8 mouse cellular contexts compared by ENCODE assay signal in genomic region chr2:26123079-26123648, GRCm38 (mm10). TPM values are rescaled to one million over a fixed set of nuclear protein-coding genes. Genes with fewer than 3 reads are reported as not detected.
DNase-seq lines count a peak whose midpoint lies in the region; ATAC-seq and TF ChIP-seq lines count a peak whose summit lies in the region.

Gene Nacc2 (minus strand): TSS chr2:26123220.

- H3K4me1 ChIP-seq in forebrain, embryonic 16.5 days (replicated peaks; ENCODE audit: control insufficient read depth, insufficient read depth, low read length), result peaks cover 19% of the 10 kb centered on the region
- peaks cover 26% of the 10 kb centered on the region for H3K4me1 ChIP-seq in hindbrain, embryonic 13.5 days (replicated peaks)
- H3K4me1 ChIP-seq in liver, embryonic 11.5 days (replicated peaks; ENCODE audit: control insufficient read depth, insufficient read depth, low read length), result peaks cover 7% of the 10 kb centered on the region; the same call in 1 of the 2 replicates
- peaks cover 13% of the 10 kb centered on the region for H3K4me1 ChIP-seq in stomach, postnatal 0 days (replicated peaks; ENCODE audit: control insufficient read depth, insufficient read depth)

- H3K4me3 ChIP-seq in forebrain, embryonic 16.5 days (replicated peaks; ENCODE audit: low read length), result peak within 1 kb of the TSS; percentile 72
- peak within 1 kb of the TSS; percentile 73 for H3K4me3 ChIP-seq in hindbrain, embryonic 13.5 days
- peak within 1 kb of the TSS; percentile 70 for H3K4me3 ChIP-seq in liver, embryonic 11.5 days (ENCODE audit: low read depth, low read length)
- peak within 1 kb of the TSS; percentile 80 for H3K4me3 ChIP-seq in stomach, postnatal 0 days (ENCODE audit: low read depth, low read length)

- peak within 1 kb of the TSS; percentile 62 for H3K9ac ChIP-seq in forebrain, embryonic 16.5 days (replicated peaks; ENCODE audit: low read depth, low read length)
- peak within 1 kb of the TSS; percentile 78 for H3K9ac ChIP-seq in hindbrain, embryonic 13.5 days
- peak within 1 kb of the TSS; percentile 65 for H3K9ac ChIP-seq in liver, embryonic 11.5 days (ENCODE audit: low read depth, low read length)
- H3K9ac ChIP-seq in stomach, postnatal 0 days (ENCODE audit: low read length), result peak within 1 kb of the TSS; percentile 90

- H3K9me3 ChIP-seq in forebrain, embryonic 16.5 days (ENCODE audit: control insufficient read depth, low read length), result no peaks in the 10 kb centered on the region
- no peaks in the 10 kb centered on the region for H3K9me3 ChIP-seq in hindbrain, embryonic 13.5 days
- no peaks in the 10 kb centered on the region for H3K9me3 ChIP-seq in liver, embryonic 11.5 days (ENCODE audit: control insufficient read depth, low read length)
- H3K9me3 ChIP-seq in stomach, postnatal 0 days (ENCODE audit: control insufficient read depth, low read length), result no peaks in the 10 kb centered on the region

- 32% methylated on average over 9 of the region's 9 CpGs for WGBS in forebrain, embryonic 16.5 days
- WGBS in hindbrain, embryonic 13.5 days, result 24% methylated on average over 9 of the region's 9 CpGs
- WGBS in liver, embryonic 11.5 days, result 31% methylated on average over 9 of the region's 9 CpGs
- WGBS in stomach, postnatal 0 days, result 23% methylated on average over 9 of the region's 9 CpGs

- no peaks in the 10 kb centered on the region for H3K36me3 ChIP-seq in forebrain, embryonic 16.5 days (ENCODE audit: control insufficient read depth, insufficient read depth)
- H3K36me3 ChIP-seq in hindbrain, embryonic 13.5 days, result no peaks in the 10 kb centered on the region
- no peaks in the 10 kb centered on the region for H3K36me3 ChIP-seq in liver, embryonic 11.5 days (ENCODE audit: control insufficient read depth, insufficient read depth, low read length)
- H3K36me3 ChIP-seq in stomach, postnatal 0 days (ENCODE audit: control insufficient read depth, insufficient read depth, low read length), result no peaks in the 10 kb centered on the region

- no peak for DNase-seq in frontal cortex, adult 2 months (ENCODE audit: extremely low spot score in 1 of 2, low spot score in 1 of 2)
- no peak for DNase-seq in frontal cortex, postnatal 10 days (ENCODE audit: low spot score in 2 of 2)
- DNase-seq in adrenal gland, adult (ENCODE audit: inconsistent age in 2 of 2, low spot score in 1 of 2), result peak; percentile 46 to 76
- no peak for DNase-seq in liver, embryonic 11.5 days (ENCODE audit: low spot score)
- peak; percentile 36 for DNase-seq in stomach, postnatal 0 days (ENCODE audit: low spot score)
- DNase-seq in thymus, adult 18-20 months, result no peak

- TF ChIP-seq CTCF in stomach, postnatal 0 days (IDR thresholded peaks at IDR 0.05; ENCODE audit: low read depth), result no peak

- no peak within 1 kb of the TSS for H3K27ac ChIP-seq in forebrain, embryonic 16.5 days (ENCODE audit: low read length)
- no peak within 1 kb of the TSS for H3K27ac ChIP-seq in hindbrain, embryonic 13.5 days
- H3K27ac ChIP-seq in liver, embryonic 11.5 days (ENCODE audit: low read depth, low read length), result no peak within 1 kb of the TSS
- peak within 1 kb of the TSS; percentile 82 for H3K27ac ChIP-seq in stomach, postnatal 0 days (replicated peaks)

- peaks cover 19% of the 10 kb centered on the region for H3K27me3 ChIP-seq in forebrain, embryonic 16.5 days (replicated peaks; ENCODE audit: control insufficient read depth, insufficient read depth, low read length)
- H3K27me3 ChIP-seq in hindbrain, embryonic 13.5 days, result peaks cover 64% of the 10 kb centered on the region
- peaks cover 29% of the 10 kb centered on the region for H3K27me3 ChIP-seq in liver, embryonic 11.5 days (replicated peaks; ENCODE audit: control insufficient read depth, insufficient read depth, low read length)
- H3K27me3 ChIP-seq in stomach, postnatal 0 days (ENCODE audit: control insufficient read depth, insufficient read depth, low read length), result no peaks in the 10 kb centered on the region

- TF ChIP-seq EP300 in stomach, postnatal 0 days (optimal IDR thresholded peaks at IDR 0.05), result no peak

- ATAC-seq in forebrain, embryonic 16.5 days, result peak; percentile 23; the same call in 1 of the 2 replicates
- peak; percentile 43; the same call in 1 of the 2 replicates for ATAC-seq in hindbrain, embryonic 13.5 days (ENCODE audit: low FRiP score)
- ATAC-seq in liver, embryonic 11.5 days (replicated peaks; ENCODE audit: low FRiP score), result no peak; the same call in 1 of the 2 replicates
- peak; percentile 5; the same call in 1 of the 2 replicates for ATAC-seq in stomach, postnatal 0 days (ENCODE audit: low FRiP score, low TSS enrichment)

- H3K4me2 ChIP-seq in forebrain, embryonic 16.5 days (ENCODE audit: low read length), result peak within 1 kb of the TSS; percentile 96
- H3K4me2 ChIP-seq in hindbrain, embryonic 13.5 days, result peak within 1 kb of the TSS; percentile 96
- peak within 1 kb of the TSS; percentile 98 for H3K4me2 ChIP-seq in liver, embryonic 11.5 days
- H3K4me2 ChIP-seq in stomach, postnatal 0 days (replicated peaks; ENCODE audit: low read depth), result peak within 1 kb of the TSS; percentile 95

RNA-seq across cellular contexts. Expression of gene Nacc2, which starts in this region (rescaled TPM):
- 66.9 and 72.8 TPM in 2 replicates for polyA plus RNA-seq in frontal cortex, adult 2 months (2012; rRNA removed)
- 13.3 and 16.1 TPM in 2 replicates for polyA plus RNA-seq in forebrain, embryonic 16.5 days (2015; fragmentation: Nextera tagmentation; extraction: Ambion mirVana)
- 12.4 and 14.2 TPM in 2 replicates for polyA plus RNA-seq in hindbrain, embryonic 13.5 days (2015; fragmentation: Nextera tagmentation; extraction: Ambion mirVana)
- polyA plus RNA-seq in liver, embryonic 11.5 days (2014; fragmentation: Nextera tagmentation; extraction: Ambion mirVana), result 4.0 TPM in 2 replicates
- 12.6 and 13.3 TPM in 2 replicates for polyA plus RNA-seq in stomach, postnatal 0 days (2015; fragmentation: Nextera tagmentation; extraction: Ambion mirVana)

Comparison
In these comparisons a context has a peak if more than half of its experiments do, and no peak if none do; other contexts are left out.
1. DNase-seq: peak in adrenal gland, adult (2 of 2) and stomach, postnatal 0 days (single experiment); none in frontal cortex, adult 2 months (0 of 2), frontal cortex, postnatal 10 days (0 of 2), liver, embryonic 11.5 days (single experiment) and thymus, adult 18-20 months (0 of 2).
2. Peak in every context shown above with its lines, with median percentiles within 50 percentile points of each other: H3K4me2 ChIP-seq, H3K4me3 ChIP-seq and H3K9ac ChIP-seq.